Mouse (Mus musculus) frontal cortex, postnatal 25 days (tissue): ENCODE measurements around the gene Scp2.

ENCODE experiments used
- DNase-seq, 2 experiments: peaks; one replicate each; pipeline ENCODE4 v3.0.0; 2022; ENCODE audit warnings: low spot score in 2 of 2

The Scp2 gene

GRCm38 (mm10) chr4:108018961-108019921 lies 125.6 kb downstream of the Scp2 start:
- no peak for DNase-seq

DNA sequence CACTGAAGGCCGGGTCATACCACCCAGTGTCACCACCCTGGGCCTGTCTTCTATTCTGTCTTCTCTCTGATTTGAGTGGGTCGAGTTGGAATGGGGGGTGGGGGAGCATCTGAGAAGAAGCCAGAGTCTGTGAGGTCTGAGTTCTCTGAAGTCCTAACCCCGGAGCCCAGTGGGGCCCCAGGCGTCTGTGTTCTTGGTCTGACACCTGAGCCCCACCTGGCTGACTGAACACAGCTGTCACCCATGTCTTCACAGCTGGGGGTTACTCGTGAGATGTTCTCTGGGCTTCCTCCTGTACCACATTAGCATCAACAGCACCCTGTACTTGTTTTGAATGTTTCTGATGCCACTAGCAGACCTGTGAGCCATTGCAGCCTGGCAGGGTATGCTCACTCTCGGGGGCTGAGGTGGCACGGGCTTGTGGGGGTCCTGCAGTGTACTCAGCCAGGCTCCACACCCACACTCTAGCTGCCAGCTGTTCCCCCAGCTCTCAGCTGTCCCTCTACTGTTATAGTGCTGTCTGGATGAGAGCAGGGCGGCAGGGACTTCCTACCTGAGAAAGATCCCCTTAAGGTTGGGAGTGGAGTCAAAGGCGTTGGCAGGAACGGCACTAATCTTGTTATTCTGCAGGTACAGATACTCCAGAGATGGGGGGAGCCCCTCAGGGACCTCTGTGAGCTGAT lies 126.4 kb downstream of the Scp2 start:
- no peak for DNase-seq

DNA sequence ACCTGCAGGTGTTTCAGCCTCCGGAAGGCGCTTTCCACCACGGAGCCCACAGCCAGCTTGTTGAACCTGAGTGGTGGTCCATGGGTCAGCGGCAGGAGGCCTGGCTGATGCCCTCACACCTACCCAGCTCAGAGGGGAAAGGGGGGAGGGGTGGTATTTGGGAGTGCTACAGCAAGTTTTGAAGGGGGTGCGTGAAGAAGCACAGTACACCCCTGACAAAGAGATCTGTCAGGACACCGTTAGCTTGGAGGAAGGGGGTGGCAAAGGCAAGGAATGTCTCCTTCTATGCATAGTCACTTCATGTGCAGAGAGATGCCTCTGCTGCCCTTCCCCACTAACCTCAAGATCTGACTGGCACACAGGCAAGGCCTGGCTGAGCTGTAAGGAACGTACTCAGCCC lies 127.0 kb downstream of the Scp2 start:
- no peak for DNase-seq

DNA sequence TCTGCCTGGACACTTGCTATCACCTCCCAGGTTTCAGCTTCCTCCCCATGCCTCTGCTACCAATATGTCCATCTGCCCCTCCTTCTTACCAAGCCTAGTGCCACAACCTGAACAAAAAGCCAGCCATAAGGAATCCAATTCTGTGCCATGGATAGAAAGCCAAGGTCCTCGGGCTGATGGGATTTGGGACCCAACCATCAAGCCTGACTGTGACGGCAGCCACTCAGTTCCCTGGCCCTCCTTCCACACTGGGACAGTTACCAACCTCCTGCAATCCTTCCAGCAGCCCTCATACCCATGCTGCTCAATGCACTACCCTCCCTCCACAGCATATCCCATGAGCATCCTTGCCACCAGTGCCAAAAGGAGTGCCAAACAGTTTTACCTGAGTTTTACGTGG lies 128.5 kb downstream of the Scp2 start:
- no peak for DNase-seq

GRCm38 (mm10) chr4:108015067-108015765 lies 129.6 kb downstream of the Scp2 start:
- no peak for DNase-seq

DNA sequence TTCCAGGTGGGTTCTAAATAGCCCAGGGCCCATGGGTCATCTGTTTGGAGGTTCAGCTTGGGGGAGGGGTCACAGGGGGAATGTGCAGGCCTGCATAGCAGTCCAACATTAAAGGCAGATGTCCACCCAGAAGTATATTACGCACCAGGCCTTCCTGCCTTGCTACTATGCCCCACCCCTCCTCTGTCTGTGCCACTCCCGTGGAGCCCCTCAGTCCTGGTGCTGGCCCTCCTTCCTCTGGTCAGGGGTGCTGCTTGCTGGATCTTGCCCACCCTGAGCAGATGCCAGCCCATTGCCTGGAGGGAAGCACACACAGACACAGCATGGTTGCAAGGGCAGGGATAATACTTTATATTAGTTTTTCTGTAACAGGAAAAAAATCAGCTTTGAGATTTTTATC lies 130.3 kb downstream of the Scp2 start:
- DNase-seq = no peak

DNA sequence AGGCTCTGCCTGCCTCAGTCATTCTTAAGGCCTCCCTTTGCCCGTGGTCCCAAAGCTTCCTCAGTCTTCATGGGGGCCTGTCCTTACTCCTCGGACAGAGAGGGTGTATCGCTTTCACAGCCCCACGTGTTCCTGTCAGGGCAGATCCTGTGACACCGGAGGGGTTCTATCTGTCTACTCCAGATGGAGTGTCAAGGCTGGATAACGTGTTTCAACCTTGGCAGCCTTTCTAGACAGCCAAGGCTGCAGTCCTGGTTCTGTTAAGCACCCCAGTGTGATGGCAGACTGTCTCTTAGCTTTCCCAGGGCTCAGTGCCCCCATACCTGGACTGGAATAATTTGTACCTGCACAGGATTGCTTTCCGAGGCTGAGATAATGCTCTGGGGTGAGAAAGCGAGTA lies 136.3 kb downstream of the Scp2 start:
- no peak for DNase-seq

DNA sequence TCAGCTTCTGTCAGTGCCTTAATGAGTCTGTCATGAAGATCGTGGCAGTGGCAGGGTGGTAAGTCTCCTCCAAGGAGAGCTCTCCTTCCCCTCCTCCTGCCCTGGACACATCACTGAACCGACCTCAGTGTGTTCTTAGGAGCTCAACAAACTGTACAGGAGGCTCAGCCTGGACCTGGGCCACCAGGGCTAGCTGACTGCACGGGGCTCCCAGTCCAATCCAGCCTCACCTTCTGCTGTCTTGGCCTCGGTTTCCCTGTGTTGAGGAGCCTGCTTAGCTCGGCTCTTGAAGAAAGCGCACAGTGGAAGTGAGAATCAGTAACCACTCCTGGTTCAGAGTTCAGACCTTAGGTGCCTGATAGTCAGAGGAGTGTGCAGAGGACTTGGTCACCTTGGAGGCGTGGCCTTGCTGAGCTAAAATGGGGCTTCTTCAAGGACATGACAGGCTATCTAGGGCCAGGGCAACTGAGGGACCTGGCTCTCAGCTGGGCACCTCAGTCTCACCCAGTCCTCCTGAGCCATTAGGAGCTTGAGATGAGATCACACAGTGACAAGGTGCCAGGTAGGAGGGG lies 137.2 kb downstream of the Scp2 start:
- DNase-seq = no peak

GRCm38 (mm10) chr4:108005328-108005727 lies 139.5 kb downstream of the Scp2 start:
- DNase-seq = no peak

- DNase-seq = no peak
These were observed 145.4 kb downstream of the Scp2 start for GRCm38 (mm10) chr4:107999380-107999779.

- no peak for DNase-seq
These were observed 146.0 kb downstream of the Scp2 start for GRCm38 (mm10) chr4:107998641-107999332.

- DNase-seq = no peak
These were observed 148.3 kb downstream of the Scp2 start for GRCm38 (mm10) chr4:107996418-107996986.

GRCm38 (mm10) chr4:107995727-107996126 lies 149.1 kb downstream of the Scp2 start:
- no peak for DNase-seq

DNA sequence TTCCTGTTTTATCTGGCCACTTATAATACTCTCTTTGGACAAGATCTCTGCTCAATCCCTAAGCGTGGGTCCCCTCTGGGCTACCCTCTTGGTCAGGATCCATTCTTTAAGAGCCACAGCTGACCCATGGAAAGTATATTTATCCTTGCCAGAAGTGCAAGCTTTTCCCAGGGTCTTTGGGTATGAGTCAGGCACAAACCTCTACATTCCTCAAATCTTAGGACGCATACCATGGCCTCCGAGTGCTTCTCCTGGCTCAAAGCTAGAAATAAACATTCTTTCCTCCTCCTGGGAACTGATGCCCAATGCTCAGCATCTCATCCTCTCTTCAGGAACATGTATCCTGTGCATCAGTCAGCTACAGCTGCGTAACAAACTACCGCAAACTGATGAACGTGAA lies 149.8 kb downstream of the Scp2 start:
- no peak for DNase-seq
